Mouse (Mus musculus) mouse trophoblast stem cell (cell line): ENCODE results near the gene Mfsd13b.

Experiments used
- in situ Hi-C, 2 experiments: fragments of 300-500 bp; cut with MseI, MboI; formaldehyde crosslinking; loops; 2 replicates in 1 of 2; 3 replicates in 1 of 2; pipeline ENCODE4 v1.15.1; 2025

Gene Mfsd13b

DNA sequence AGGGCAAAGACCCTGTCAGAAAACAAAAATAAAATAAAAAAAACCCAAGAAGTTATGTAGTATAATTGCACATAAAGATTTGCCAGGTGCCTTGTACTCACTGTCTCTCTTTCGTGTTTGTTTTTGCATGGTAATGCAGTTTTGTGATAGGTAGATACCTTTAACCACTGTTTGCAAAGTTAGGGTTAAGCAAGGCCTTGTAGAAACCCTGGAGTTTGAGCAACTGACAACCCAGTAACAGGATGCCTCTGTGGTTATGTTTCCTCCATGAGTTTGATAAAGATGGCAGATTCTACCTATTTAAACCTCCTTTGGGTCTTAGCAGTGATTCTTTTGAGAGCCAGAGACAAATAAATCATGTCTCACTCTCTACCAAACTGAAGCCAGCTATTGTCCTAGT, 61.2 kb downstream of the Mfsd13b start:
- in situ Hi-C loops, result no loop called here

GRCm38 (mm10) chr7:121044251-121044650, 61.9 kb downstream of the Mfsd13b start:
- in situ Hi-C loops, result no loop called here

DNA sequence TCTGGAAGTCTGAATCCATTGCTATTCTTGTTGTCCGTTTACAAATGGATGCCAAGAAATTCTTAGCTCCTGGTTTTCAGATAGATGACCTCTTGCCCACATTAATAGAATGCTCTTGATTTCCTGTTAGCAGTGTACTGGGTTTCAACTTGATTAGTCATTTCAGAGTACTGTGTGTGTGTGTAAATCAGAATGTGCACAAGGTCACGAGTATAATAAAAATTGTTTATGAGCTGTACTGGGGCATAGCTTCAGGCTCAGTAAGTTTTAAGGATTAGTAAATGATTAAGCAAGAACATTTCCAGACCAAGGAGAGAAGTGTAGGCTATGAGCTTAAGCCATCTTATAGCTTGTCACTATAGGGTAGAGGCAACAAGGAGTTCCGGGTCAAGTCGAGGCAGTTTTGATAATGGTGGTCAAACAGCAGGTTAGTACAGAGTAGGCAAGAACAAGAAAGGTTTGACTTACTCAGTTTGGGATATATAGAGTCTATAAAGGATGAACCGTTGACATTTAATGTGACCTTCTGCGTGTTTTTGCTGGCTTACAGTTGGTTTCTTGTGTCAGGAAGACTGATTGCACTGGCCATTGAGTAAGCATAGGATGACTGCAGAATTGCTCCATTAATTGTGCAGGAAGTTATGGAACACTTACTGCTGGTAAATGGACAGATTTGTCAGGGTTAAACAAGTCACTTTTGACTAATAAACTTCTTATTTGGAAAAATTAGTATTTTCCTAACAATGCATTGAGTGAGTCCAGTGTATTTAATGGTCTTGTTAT, 63.6 kb downstream of the Mfsd13b start:
- in situ Hi-C loops, result no loop called here

GRCm38 (mm10) chr7:121047624-121048023, 65.3 kb downstream of the Mfsd13b start:
- in situ Hi-C loops, result no loop called here

DNA sequence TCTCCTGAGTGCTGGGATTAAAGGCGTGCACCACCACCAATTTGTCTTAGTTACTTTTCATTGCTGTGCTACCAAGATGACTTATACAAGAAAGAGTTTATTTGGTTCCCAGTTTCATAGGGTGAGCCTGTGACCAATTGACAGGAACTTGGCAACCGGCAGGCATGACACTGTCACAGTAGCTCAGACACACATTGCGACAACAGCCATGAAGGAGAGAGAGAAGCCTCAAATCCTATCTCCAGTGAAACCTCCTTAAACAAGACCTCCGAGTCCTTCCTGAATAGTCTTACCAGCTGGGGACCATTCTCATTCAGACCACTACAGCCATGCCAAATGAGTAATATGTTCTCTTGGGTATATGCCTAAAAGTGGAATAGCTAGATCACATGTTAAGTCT, 70.8 kb downstream of the Mfsd13b start:
- in situ Hi-C loops, result no loop called here

GRCm38 (mm10) chr7:121059477-121060218, 77.3 kb downstream of the Mfsd13b start:
- in situ Hi-C loops, result loop anchor here in 1 of 2 experiments (10.0 kb wide), 1 partner anchor 115 kb away; no protein-coding TSS in a partner anchor

DNA sequence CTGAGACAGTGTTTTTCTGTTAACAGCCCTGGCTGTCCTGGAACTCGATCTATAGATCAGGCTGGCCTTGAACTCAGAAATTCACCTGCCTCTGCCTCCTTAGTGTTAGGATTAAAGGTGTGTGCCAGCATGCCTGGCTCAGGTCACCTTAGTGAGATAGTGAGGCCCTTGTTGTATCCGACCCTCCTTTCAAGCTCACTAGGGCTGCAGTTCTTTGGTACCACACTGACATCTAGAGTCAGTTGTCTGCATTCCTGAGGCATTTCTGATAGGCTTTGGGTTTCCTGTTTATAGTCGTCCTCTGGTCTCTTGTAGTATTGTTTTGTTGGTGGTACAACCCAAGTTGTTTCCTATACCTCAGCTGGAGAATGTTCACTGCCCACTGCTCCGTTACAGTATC, 82.0 kb downstream of the Mfsd13b start:
- in situ Hi-C loops, result loop anchor here in 1 of 2 experiments (10.0 kb wide), 1 partner anchor 120 kb away; no protein-coding TSS in a partner anchor
